Mouse (Mus musculus): ENCODE measurements at regions not wholly inside any gene's neighbourhood (a gene's known extent, or its start where the extent isn't known, plus 50 kb on each side); places are given as distances from the start of the nearest gene placed in this dataset.

DNA sequence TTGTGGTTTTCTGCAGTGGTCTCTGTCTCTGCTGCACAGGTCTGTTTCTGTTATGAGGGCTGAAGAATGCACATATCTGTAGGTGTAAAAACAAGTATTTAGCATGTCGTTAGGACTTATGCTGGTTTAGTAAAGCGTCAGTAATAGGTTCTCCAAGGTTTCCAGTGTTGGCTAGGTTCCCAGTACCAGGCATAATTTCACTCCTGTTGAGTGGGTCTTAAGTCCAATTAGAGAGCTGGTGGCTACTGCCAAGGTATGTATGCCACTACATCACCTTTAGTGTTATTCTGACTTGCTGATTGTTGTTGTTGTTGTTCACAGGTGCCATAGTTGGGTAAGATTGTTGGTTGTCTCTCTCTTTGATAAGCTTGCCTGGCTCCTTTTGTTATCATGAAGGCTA is 302.3 kb upstream of the Pard3b start:
- no peak for DNase-seq

DNA sequence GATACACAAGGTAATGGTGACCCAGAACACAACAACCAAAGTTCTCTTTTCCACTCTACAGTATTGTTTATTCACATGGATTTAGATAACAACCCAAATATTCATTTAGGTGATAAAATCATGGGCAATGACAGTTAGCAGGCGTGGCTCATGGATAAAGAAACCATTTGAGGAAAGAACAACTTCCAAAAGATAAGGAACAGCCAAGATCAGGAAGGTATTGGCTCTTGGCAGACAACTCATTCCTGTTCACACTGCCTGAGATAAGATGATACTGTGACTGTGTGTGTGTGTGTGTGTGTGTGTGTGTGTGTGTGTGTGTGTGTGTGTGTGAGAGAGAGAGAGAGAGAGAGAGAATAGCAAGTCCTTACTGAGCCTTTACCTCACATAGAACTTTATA is 285.7 kb upstream of the Pard3b start:
- DNase-seq = no peak

- no peak for DNase-seq
Observed at GRCm38 (mm10) chr1:61353481-61353880, 285.1 kb upstream of the Pard3b start.

GRCm38 (mm10) chr1:61355241-61355640 is 283.4 kb upstream of the Pard3b start:
- DNase-seq = no peak

GRCm38 (mm10) chr1:61359011-61359930 is 279.4 kb upstream of the Pard3b start:
- peak; percentile 48 for DNase-seq

DNA sequence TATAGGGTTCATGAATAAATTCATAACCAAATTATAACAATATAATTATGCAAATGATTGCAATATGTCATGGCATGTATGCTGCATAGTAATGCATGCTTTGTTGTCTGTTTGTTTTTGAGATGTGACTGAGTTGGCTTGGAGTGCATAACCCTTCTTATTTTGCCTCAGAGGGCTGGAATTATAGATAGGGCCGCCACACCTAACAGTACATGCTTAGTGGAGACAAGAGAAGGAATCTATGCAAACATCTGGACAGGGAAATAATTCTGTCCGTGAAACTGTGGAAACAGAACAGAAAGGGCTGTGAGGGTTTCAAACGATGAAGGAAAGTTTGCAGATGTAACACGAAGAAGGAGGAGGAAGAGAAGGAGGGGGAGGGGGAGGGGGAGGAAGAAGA is 266.0 kb upstream of the Pard3b start:
- no peak for DNase-seq

DNA sequence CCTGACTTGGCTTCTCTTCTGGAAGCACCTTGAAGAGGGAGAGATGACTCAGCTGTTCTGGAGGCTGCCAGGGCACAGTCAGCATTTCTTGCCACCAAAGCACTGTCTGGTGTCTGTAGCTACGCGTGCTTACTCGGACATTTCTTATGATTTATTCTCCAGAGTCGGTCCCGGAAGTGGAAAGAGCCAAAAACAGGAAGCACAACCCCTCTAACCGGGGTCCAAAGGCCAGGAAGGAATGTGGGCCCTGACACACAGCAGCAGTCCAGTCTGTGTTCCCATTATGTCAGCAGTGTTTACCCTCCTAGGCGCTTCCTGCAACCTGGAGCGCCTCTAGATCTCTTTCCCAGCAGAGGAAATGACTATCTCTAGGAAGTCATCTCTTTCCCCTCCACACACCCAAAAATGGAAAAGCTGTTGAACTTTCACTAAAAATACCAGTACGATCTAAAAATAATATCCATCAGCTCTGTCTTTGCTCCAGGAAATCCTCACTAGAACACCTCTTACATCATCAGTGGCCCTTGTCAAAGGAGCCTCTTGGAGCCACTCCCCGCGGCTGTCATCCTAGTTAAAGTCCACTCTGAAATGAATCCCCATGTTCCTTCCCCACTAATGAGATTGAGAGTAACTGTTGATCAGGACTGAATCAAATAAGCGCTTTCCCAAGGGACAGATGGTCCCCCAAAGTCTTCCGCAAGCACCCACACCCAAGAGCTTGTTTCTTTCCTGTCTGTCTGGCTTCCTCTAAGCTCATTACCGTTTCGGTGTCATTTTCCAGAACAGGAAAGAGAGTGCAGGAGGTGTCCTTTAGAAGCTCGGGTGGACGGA is 264.7 kb upstream of the Pard3b start:
- DNase-seq = peak; percentile 55

DNA sequence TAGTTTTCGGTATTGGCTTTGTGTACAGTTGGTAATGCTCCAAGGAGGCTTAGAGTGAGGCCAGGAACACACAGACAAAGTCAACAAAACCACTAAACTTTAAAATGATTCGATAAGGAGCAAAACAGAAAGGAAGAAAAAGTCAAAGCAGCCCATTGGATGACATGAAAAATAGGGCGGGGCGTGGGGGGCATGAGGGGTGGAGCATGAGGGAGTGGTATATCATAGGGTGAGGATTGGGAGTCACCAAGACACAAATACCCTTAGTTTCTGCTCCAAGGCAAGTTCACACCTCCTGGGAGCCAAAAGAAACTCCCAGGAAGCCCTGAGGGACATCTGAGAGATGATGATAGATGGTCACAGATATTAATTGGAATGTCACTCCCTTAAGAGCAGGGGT is 262.2 kb upstream of the Pard3b start:
- DNase-seq = no peak

DNA sequence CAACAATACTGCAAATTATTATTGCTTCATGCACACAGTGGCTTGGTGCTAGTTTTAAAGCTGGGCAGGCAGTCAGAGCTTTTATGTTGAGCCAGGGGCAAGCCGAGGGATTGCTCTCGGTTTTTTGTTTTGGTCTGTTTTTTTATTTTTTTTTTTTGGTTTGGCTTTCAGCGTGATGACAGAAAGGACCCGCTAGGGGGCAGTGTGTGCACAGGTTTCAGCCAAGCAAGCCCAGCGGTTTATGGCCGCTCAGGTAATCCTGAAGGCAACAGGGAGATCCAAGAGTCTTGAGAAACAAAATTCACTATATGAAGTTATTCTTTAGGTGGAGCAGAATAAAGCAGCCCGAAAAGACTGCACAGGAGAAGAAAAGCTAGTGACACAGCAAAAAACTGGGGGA is 261.6 kb upstream of the Pard3b start:
- DNase-seq = peak; percentile 83

DNA sequence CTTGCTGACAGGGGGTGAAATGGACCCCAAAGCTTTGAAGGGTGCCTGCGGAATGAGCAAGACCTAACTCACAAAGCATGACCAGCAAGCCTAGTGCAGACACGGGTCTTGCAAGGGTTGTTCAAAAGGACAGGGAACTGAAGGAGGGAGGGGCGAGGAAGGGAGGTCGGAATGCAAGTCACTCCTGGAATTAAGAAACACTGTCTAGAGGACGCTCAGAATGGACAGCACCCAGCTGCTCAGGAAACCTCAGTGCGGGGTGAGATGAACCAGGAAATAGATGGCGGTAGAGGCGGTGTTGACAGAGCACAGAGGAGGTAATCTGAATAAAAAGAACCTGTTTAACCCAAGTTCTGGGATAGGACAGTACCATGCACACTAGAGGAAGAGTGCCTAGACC is 260.4 kb upstream of the Pard3b start:
- no peak for DNase-seq

DNA sequence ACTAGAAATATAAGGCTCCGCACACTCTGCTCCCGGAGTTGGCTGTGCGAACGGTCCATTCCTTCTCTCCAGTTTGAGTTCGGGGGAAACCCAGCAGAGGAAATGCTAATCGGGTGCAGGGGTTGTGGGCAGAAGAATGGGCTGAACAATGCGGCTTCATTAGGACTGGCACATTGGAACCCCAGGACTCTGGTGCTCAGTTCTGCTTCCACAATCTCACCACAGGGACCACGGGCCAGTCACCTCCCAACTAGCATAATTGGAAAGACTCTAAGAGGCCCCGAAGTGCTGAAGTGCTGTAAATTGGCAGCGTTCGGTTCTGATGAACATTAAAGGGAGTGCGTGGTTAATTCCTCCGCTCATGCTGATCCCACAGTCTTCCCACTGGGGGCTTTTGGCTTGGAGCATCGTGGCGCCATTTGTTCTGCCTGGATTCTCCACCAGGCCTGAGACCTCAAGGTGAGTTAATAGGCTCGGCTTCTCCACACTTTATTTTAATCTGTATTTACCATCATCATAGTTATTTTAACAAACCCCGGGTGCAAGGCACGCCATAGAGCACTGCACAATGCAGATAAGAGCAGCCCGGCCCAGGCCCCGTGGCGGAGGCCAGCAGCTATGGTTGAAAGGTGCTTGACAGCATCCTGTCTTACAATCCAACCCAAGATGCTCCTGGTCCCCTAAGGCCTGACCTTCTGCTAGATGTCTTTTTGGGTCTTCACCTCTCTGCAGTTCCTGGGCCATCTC is 258.7 kb upstream of the Pard3b start:
- no peak for DNase-seq

DNA sequence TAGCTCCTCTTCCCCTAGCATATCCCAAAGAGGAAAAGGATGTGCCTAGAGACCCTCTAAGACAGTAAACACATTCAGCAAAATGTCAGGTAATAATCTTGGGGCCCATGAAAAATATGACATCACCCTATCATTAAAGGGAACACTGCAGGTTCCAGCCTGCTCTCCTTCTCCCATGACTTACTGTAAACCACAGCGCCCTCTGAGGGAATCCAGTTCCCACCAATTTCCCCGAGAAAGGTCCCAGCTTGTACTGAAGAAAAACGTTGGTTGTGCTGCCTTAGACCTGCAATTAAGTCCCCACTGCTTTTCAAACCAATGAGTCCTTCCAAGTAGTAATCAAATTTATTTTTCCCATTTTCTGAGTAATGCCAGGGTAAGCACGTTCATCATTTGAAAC is 251.0 kb upstream of the Pard3b start:
- DNase-seq = no peak

GRCm38 (mm10) chr1:61397796-61398195 is 240.8 kb upstream of the Pard3b start:
- DNase-seq = peak; percentile 84

GRCm38 (mm10) chr1:61402339-61402738 is 236.3 kb upstream of the Pard3b start:
- DNase-seq = no peak

- DNase-seq = peak; percentile 61
Observed at GRCm38 (mm10) chr1:61407201-61407600, 231.4 kb upstream of the Pard3b start.

DNA sequence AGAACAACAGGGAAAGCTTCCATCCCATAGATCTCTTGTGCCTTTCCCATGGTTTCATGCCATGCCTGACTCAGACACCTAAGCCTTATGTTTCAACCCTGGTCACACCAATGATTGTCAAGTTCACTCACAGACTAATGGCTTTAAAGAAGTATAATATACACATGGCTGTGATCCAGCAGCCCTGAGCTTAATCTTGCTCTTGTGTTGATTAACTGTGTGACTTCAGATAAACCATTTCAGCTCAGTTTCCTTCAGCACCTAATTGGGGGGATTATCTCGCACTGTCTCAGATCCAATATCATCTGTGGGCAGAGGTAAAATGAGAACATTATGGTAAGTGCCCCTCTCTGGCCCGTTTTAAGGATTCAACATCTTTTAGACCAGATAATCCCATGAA is 223.9 kb upstream of the Pard3b start:
- peak; percentile 60 for DNase-seq

DNA sequence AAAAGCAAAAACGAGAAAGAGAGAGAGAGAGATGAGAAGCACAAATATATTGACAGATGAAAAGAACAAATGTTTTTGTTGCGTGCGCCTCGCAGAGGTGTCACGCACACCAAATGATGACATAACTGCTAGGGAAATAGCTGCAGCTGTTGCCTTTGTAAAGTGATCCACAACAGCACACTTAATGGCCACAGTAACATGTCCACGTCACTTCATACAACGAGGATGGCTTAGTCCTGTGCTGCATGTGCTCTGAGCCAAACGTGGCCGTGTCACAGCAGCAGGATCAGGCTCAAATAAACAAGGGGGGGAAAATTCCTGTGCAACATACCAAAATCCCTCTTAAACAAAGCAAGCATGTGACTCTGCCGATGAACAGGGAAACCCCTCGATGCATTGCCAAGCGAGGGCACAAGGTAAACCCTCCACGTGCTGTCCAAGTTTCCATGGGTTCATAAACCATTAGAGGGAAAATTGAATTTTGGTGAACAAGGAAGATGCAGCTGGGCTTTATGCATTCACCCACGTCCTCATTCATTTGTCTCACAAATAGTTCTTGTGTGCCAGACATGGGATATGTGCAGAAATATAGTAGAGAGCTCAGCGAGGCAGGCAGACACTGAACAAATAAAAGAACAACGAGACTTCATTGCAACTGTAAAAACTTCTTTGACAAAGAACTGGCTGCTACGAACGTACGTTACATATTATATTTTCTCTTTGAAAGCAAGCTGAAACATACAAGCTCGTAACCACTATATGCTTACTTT is 223.0 kb upstream of the Pard3b start:
- no peak for DNase-seq

- no peak for DNase-seq
Observed at GRCm38 (mm10) chr1:61418396-61418795, 220.2 kb upstream of the Pard3b start.

DNA sequence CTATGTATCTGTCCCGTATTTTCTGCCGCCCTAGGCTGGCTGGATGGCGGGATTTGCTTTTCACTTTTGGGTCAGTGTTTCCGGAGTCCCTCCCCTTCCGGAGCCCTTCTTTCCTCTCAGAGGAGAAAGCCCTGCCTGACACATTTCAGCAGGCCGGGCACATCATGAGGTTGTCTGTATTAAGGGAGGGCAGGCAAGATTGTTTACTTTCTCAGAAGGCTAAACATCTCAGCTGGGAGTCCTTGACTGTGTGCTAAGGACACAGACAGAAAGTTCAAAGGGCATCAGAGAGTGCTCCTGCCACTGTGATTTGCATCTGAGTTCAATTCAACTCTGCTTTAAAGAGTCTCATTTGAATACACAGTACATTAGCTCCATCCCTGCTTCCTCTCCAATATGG is 218.8 kb upstream of the Pard3b start:
- DNase-seq = no peak

- DNase-seq = no peak
Observed at GRCm38 (mm10) chr1:61423253-61423652, 215.4 kb upstream of the Pard3b start.

- DNase-seq = no peak
Observed at GRCm38 (mm10) chr1:61428706-61429501, 209.7 kb upstream of the Pard3b start.

GRCm38 (mm10) chr1:61437603-61438002 is 201.0 kb upstream of the Pard3b start:
- DNase-seq = no peak
